Mouse (Mus musculus) lung, postnatal 0 days (tissue): ENCODE results near the gene Pigl. TPM values are rescaled to one million over a fixed set of nuclear protein-coding genes. Genes with fewer than 3 reads are reported as not detected.
A peak's percentile ranks its signal among the peaks of the same experiment; 100 is the strongest.
"Not testable (repeated sequence)": the region's sequence is repeated elsewhere in the genome, so short reads cannot be mapped to it uniquely, and the experiment has no call there.

Experiments used
- ATAC-seq: fragments of 200-750 bp; cut with Nextera tagmentation; 2 replicates; pipeline ENCODE4 v1.8.0; 2017; ENCODE audit warnings: moderate library complexity
- DNase-seq: peaks from one replicate; pipeline ENCODE4 v3.0.0-alpha.2; 2016; ENCODE audit warnings: low spot score
- H3K27ac ChIP-seq: fragments of 300-500 bp; sonication (generic); 2 replicates; pipeline ENCODE4 v1.5.1; 2014; ENCODE audit warnings: antibody characterized with exemption, mild to moderate bottlenecking, low read length, mixed read lengths
- H3K27me3 ChIP-seq: fragments of 300-500 bp; sonication (generic); replicated peaks from 2 replicates; pipeline ENCODE4 v1.6.1; 2014; ENCODE audit warnings: low read length, mixed read lengths; ENCODE audit not compliant: insufficient read depth
- H3K36me3 ChIP-seq: fragments of 300-500 bp; sonication (generic); 2 replicates; pipeline ENCODE4 v1.6.1; 2014; ENCODE audit warnings: low read length, mixed read lengths; ENCODE audit not compliant: insufficient read depth
- H3K4me1 ChIP-seq: fragments of 300-500 bp; sonication (generic); 2 replicates; pipeline ENCODE4 v1.6.1; 2014; ENCODE audit warnings: antibody characterized with exemption, low read depth, low read length, mixed read lengths; ENCODE audit not compliant: insufficient read depth
- H3K4me2 ChIP-seq: fragments of 300-500 bp; sonication (generic); replicated peaks from 2 replicates; pipeline ENCODE4 v1.6.1; 2014; ENCODE audit warnings: low read depth, mild to moderate bottlenecking, low read length, moderate library complexity, mixed read lengths
- H3K4me3 ChIP-seq: fragments of 300-500 bp; sonication (generic); 2 replicates; pipeline ENCODE4 v1.5.1; 2014; ENCODE audit warnings: low read depth, low read length
- H3K9ac ChIP-seq: fragments of 300-500 bp; sonication (generic); replicated peaks from 2 replicates; pipeline ENCODE4 v1.6.1; 2014; ENCODE audit warnings: low read depth, mild to moderate bottlenecking
- H3K9me3 ChIP-seq: fragments of 300-500 bp; sonication (generic); 2 replicates; pipeline ENCODE4 v1.6.1; 2016; ENCODE audit warnings: low read length, mixed read lengths
- CTCF ChIP-seq: IDR thresholded peaks from 2 replicates; pipeline ENCODE4 v1.5.1; 2016; ENCODE audit warnings: antibody characterized with exemption, mild to moderate bottlenecking
- EP300 ChIP-seq: IDR thresholded peaks from 2 replicates; pipeline ENCODE4 v1.6.1; 2016; ENCODE audit warnings: antibody characterized with exemption, mild to moderate bottlenecking, control low read depth
- WGBS: fragments of 180-500 bp; shearing (Covaris S2); extraction: QIAGEN DNeasy Blood & Tissue Kit; methylation state at CpG from one replicate; pipeline ENCODE4 v1.1.7; 2014; 5-methylcytosine and 5-hydroxymethylcytosine counted together
- polyA plus RNA-seq: library from polyadenylated mRNA; unstranded; fragments of >200 nt; fragmentation: Nextera tagmentation; extraction: Ambion mirVana; gene quantifications from 2 replicates; pipeline ENCODE4 v1.2.1, GENCODE M21; 2015

The Pigl gene
- polyA plus RNA-seq, 1 experiment from 2014 or later = 4.8 TPM

DNA sequence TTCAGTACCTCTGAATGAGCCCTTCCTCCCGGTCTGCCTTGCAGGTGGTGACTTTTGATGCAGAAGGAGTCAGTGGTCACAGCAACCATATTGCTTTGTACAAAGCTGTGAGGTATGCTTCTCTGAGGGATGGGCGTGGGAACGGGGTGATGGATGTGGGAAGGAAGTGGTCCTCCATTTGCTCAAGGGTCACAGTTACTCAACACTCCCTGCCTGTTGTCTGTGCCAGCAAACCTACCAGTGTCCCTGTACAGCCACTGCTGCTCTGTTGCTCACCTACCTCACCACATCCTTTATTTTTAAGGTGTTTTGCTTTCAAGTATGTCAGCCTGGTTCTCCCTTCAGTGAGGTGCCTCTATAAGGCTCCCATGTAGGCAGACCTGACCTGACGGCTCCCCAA is 49.4 kb downstream of the Pigl start:
- H3K4me1 ChIP-seq = no peaks in the 10 kb centered on the region
- no peaks in the 10 kb centered on the region for H3K36me3 ChIP-seq
- no peak overlapping the region for H3K9ac ChIP-seq
- 72% methylated on average over 4 of the region's 4 CpGs for WGBS
- TF ChIP-seq CTCF (no peak), EP300 (no peak)
- DNase-seq = no peak
- H3K27ac ChIP-seq = no peak overlapping the region
- H3K9me3 ChIP-seq = no peaks in the 10 kb centered on the region
- H3K4me2 ChIP-seq = no peak overlapping the region
- no peak for ATAC-seq
- H3K4me3 ChIP-seq = no peak overlapping the region
- H3K27me3 ChIP-seq = no peaks in the 10 kb centered on the region

DNA sequence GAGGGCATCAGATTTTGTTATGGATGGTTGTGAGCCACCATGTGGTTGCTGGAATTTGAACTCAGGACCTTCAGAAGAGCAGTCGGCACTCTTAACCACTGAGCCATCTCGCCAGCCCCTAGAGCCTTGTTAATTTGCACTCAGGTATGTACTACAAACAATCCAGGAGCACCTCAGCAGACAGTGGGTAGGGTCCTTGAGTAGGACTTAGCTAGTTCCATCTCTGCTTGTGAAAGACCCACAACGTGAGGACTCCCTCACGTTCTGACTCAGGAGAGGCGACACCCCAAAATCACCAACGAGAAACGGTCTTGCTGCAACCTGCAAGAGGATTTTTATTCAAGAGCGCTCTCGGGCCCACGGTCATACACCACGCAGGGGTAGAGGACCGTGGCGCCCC is 50.1 kb downstream of the Pigl start:
- ATAC-seq = not testable (repeated sequence)

DNA sequence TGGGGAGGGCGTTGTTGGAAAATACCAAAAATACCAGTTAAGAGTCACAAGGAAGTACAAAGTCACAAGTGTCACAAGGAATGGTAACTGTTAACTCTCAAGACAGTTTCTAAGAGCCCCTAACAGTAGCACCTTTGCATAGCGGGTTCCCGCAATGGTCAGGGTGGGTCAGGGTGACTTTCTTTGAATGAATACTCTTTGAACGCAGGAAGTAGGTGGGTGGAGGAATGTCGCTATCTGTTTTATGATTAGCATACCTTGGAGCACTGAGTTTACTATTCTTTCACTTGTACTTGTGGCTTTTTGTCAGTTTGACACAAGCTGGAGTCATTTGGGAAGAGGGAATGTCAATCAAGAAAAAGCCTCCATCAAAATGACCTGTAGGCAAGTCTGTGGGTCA is 50.6 kb downstream of the Pigl start:
- WGBS = 86% methylated on average over 5 of the region's 5 CpGs
- ATAC-seq, H3K4me1 ChIP-seq, H3K27me3 ChIP-seq, H3K4me3 ChIP-seq, H3K9ac ChIP-seq, H3K9me3 ChIP-seq, H3K27ac ChIP-seq, H3K4me2 ChIP-seq, DNase-seq, H3K36me3 ChIP-seq: not testable (repeated sequence)

More for the DNA sequence above, 50.1 kb downstream of the Pigl start:
- H3K4me1 ChIP-seq, H3K27me3 ChIP-seq, H3K4me3 ChIP-seq, H3K9me3 ChIP-seq, H3K36me3 ChIP-seq, H3K27ac ChIP-seq, H3K9ac ChIP-seq, H3K4me2 ChIP-seq, DNase-seq: not testable (repeated sequence)
- 91% methylated on average over 13 of the region's 13 CpGs for WGBS

DNA sequence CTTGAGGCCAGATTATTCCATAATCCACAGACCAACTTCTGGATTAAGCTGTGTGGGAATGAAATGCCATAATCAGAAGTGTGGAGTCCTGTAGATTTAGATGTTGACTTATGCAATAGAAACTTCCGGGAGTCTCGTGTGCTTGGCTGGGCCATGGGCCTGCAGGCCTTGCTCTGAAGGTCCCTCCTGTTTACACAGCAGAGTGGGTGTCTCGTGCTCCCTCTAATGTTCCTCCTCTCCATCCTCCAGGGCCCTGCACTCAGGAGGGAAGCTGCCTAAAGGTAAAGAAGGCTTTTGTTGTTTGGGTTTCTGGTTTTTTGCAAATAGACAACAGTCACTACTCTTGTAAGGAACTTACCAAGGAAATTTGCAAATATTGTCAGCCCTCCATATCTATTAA is 51.3 kb downstream of the Pigl start:
- Histone ChIP-seq H3K9me3 (no peaks in the 10 kb centered on the region), H3K4me2 (no peak overlapping the region), H3K9ac (no peak overlapping the region), H3K4me3 (no peak overlapping the region), H3K27me3 (no peaks in the 10 kb centered on the region), H3K4me1 (no peaks in the 10 kb centered on the region), H3K27ac (no peak overlapping the region), H3K36me3 (no peaks in the 10 kb centered on the region)
- DNase-seq (no peak), ATAC-seq (no peak)
- no peak for TF ChIP-seq EP300
- no peak for TF ChIP-seq CTCF
- whole genome bisulfite sequencing = 51% methylated on average over 3 of the region's 3 CpGs

DNA sequence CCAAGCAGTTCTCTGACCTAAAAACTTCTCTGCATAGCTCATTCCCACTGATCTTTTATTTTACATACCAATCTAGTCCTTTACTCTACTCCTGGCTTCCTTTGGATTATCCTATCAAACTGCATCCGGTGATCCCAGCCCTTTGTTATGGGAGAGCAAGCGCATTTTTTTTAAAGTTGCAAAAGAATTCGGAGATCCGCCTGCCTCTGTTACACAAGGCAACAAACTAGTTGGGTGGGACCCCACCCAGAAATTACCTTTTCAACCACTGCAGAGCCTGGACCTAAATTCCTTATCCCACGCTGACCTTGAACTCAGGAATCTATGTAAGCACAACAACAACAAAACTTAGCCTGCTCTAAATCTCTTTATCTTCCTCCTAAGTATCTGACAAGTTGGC is 52.7 kb downstream of the Pigl start:
- no peak overlapping the region for H3K4me2 ChIP-seq
- no peaks in the 10 kb centered on the region for H3K4me1 ChIP-seq
- WGBS = 87% methylated on average over 5 of the region's 5 CpGs
- H3K36me3 ChIP-seq = no peaks in the 10 kb centered on the region
- no peak overlapping the region for H3K9ac ChIP-seq
- no peak for ATAC-seq
- no peaks in the 10 kb centered on the region for H3K9me3 ChIP-seq
- H3K27ac ChIP-seq = no peak overlapping the region
- H3K27me3 ChIP-seq = no peaks in the 10 kb centered on the region
- TF ChIP-seq EP300 = no peak
- no peak for TF ChIP-seq CTCF
- no peak overlapping the region for H3K4me3 ChIP-seq
- no peak for DNase-seq

DNA sequence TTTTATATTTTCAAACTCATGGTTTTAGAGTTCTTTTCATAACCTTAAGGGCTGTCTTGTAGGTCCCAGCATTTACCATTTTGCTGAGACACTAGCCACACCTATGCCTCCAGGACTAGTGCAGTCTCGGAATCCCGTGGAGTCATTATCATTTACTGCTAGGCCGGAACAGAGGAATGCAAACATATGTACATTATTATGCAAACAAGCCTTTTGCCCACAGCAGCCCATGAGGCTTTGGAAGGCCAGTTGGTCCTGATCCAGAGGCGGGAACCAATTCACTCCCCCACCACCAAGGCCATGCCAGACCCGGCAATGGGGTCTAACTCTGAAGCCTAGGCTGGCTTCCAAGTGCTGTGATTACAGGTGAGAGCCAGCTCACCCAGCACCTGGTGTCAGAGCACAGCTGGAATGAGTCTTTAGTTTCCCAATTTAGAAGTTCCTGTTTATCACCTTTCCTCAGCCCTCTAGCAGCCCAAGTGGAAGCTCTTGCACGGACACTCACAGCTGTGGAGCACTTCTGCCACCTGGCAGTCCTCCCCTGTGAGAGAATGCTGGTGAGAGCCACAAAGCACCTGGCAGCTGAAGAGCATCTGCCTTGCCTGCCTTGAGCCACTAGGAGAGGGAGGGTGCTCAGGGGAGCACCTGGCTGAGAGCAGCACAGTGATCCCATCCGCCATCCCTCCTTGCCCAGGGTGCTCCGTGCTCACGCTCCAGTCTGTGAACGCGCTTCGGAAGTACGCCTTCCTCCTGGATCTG is 53.4 kb downstream of the Pigl start:
- no peak for TF ChIP-seq EP300
- TF ChIP-seq CTCF = peak; percentile 24; the same call in 1 of the 2 replicates
- H3K9me3 ChIP-seq = no peaks in the 10 kb centered on the region
- no peak overlapping the region for H3K4me2 ChIP-seq
- no peak overlapping the region for H3K9ac ChIP-seq
- H3K27me3 ChIP-seq = no peaks in the 10 kb centered on the region
- 76% methylated on average over 13 of the region's 13 CpGs for WGBS
- DNase-seq (no peak), ATAC-seq (no peak)
- no peaks in the 10 kb centered on the region for H3K4me1 ChIP-seq
- no peaks in the 10 kb centered on the region for H3K36me3 ChIP-seq
- no peak overlapping the region for H3K27ac ChIP-seq
- no peak overlapping the region for H3K4me3 ChIP-seq
